Mouse (Mus musculus): ENCODE data around the gene Phc3. TPM values are rescaled to one million over a fixed set of nuclear protein-coding genes. Genes with fewer than 3 reads are reported as not detected.

Gene Phc3
- total RNA-seq, 4 experiments from 2014 or later = 15.4 to 19.3 (median 17.6) TPM

DNA sequence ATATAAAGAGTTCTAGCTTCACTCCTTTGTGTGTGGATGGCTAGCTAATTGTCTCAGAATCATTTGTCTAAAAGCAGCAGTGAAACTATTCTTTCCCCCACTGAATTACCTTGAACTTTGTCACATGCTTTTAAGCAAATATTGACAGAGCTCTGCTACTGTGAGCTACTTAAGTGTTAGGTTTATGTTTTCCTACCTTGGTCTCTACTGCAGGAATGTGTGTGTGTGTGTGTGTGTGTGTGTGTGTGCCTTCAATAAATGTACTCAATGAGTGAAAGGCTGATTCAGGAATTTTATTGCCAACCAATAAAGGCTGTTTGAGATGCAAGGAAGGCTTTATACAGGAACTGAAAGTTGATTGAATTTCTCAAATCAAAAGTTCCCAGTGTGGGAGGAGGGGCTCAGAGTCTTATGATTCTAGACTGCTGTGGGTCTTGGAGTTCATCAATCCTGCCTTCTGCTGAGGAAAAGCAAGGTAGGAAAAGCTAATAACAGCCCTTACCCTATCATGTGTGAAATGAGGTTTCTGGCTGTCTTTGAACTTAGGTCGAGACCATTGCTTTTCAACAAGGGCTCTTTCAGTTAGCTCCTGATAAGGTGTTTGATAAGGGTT is 7.9 kb upstream of the Phc3 start:
- DNase-seq (ENCODE audit: low spot score) = no peak

- peak; percentile 78 for DNase-seq (ENCODE audit: low spot score)
These were observed 6.0 kb upstream of the Phc3 start for GRCm38 (mm10) chr3:30975102-30975754.

DNA sequence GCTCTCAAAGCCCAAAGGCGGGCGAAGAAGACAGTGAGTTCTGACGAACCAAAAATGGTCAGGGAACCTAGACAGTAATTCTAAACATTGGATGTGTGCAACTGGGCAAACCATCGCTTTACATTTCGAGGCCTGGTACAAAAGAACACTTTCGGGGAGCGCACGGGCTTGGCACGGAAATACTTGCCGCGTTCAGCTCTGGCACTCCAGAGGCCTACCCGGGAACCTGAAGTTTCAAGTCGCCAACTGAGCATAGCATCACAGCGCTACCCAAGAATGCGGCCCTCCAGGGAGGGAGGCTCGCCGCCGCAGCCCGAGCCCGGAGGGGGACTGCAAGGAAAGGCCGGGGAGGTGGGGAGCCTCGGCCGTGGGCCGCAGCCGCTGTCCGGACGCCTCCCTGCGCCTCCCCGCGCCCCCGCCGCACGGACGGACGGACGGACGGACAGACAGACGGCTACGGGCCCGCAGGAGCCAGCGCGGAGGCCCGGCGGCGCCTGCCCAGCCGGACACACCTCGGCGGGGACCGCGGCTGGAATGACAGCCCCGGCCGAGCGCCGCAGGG is 603 bp downstream of the Phc3 start:
- peak; percentile 19 for DNase-seq (ENCODE audit: low spot score)

DNA sequence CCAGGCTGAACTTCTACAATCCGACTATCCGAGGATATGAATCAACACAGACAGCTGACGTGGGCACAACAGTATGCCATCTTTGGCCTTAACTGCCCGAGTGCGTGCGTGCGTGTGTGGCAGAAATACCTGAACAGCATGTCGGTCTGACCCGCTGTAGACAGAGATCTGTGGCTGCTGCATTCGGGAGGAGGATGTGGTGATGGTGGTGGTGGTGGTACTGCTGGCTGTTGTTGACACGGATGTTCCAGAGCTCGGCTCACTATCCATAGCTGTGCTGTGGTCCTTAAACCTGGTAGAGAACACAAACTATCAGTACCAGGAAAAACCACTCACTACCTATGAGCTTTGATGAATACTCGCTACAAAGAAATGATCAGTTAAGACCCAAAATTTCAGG is 3.6 kb downstream of the Phc3 start:
- DNase-seq (ENCODE audit: low spot score) = no peak

- no peak for DNase-seq (ENCODE audit: low spot score)
These were observed 5.0 kb downstream of the Phc3 start for GRCm38 (mm10) chr3:30964216-30964615.

GRCm38 (mm10) chr3:30963100-30963499 is 6.1 kb downstream of the Phc3 start:
- no peak for DNase-seq (ENCODE audit: low spot score)

- no peak for DNase-seq (ENCODE audit: low spot score)
These were observed 9.1 kb downstream of the Phc3 start for GRCm38 (mm10) chr3:30959868-30960831.

GRCm38 (mm10) chr3:30958709-30959108 is 10.5 kb downstream of the Phc3 start:
- no peak for DNase-seq (ENCODE audit: low spot score)

GRCm38 (mm10) chr3:30956327-30956726 is 12.9 kb downstream of the Phc3 start:
- no peak for DNase-seq (ENCODE audit: low spot score)

- DNase-seq (ENCODE audit: low spot score) = no peak
These were observed 16.7 kb downstream of the Phc3 start for GRCm38 (mm10) chr3:30952273-30953070.

- no peak for DNase-seq (ENCODE audit: low spot score)
These were observed 17.6 kb downstream of the Phc3 start for GRCm38 (mm10) chr3:30951652-30952051.

DNA sequence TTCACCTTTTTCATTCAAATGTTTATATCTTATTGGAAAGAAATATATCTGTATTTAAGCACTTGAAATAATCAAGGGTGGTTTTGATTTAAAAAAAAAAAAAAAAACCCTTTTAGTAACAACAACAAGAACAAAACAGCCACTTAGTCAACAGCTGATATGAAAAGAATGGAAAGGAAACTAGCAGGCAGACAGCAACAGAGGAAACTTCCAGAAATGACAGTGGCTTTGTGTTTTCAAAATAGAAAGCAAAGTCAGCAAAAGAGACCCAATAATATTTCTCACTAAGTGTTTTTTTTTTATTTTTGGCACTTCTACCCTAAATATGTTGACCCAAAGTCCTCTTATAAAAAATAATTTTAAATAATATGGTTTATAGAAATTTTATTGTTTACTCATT is 34.8 kb downstream of the Phc3 start:
- no peak for DNase-seq (ENCODE audit: low spot score)

DNA sequence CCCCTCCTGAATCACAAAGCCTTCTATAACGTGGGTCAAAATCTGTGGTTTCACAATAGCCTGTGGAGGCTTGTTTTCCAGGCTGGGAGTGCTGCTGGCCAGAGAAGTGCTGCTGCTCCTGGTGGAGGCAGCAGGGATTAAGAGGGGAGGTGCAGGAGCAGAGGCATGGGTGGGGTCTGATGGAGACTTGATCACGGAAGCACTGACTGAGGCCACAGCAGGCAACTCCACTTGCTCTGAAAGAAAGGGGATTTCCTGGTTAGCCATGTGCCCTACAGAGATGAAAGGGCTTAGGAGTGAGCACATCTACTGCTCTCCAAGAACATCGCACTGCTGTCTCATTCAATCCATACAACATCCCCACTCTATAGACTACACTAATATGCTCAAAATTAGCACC is 39.4 kb downstream of the Phc3 start:
- DNase-seq (ENCODE audit: low spot score) = no peak

- DNase-seq (ENCODE audit: low spot score) = no peak
These were observed 41.6 kb downstream of the Phc3 start for GRCm38 (mm10) chr3:30927664-30928063.

GRCm38 (mm10) chr3:30917160-30917559 is 52.1 kb downstream of the Phc3 start:
- DNase-seq (ENCODE audit: low spot score) = no peak

DNA sequence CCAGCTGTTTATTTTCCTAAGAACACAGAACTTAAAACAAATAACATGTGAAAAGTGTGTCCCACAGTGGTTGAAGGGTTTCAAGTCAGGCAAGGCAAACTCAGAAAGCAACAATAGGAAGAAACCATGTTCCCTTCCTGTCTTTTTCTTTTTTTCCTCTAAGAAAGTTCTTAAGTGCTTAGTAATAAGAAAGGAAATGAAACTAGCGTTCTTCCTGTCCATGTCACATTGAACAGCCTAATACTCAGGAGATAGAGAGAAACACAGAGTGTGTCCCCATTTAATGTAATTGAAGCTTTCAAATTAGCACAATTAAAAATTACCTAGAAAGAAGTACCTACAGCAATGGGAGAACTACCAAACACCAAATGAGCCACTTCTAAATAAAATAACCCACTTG is 64.6 kb downstream of the Phc3 start:
- no peak for DNase-seq (ENCODE audit: low spot score)

- no peak for DNase-seq (ENCODE audit: low spot score)
These were observed 69.8 kb downstream of the Phc3 start for GRCm38 (mm10) chr3:30899407-30899806.

DNA sequence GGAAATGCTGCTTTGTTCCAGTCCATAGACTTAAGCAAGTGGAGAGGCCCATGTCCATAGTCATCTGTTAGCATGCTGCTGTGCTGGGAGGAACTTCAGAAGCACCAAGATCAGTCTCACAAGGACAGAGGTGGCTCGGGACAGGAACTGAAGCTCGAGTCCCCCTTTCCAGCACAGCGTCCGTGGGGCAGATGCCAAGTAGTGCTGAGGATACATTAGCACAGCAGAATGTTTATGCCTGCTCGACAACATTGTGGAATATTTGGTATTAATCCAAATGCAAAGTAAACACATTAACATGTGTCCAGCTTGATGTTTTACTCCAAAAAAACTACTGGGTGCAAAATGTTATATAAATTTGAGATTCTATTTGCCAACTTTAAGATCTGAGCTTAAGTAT is 72.5 kb downstream of the Phc3 start:
- no peak for DNase-seq (ENCODE audit: low spot score)

DNA sequence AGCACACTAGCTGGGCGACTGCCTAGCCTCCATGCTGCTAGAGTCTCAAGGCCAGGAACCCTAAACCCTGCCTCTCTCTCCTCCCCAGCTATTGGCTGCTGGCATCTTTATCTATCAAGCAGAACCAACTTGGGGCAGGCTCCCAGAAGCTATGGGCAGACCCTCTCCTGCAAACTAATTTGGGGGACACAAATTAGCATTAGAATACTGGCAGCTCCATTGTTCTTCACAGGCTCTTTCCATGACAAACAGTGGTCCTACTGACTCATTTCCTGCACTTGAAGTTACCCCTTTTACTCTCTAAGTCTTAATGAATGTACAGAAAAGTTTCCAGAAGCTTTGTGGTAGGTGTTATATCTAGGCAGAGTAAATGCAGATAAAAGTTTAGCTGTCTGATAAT is 80.2 kb downstream of the Phc3 start:
- no peak for DNase-seq (ENCODE audit: low spot score)

- DNase-seq (ENCODE audit: low spot score) = no peak
These were observed 81.8 kb downstream of the Phc3 start for GRCm38 (mm10) chr3:30887449-30887848.

DNA sequence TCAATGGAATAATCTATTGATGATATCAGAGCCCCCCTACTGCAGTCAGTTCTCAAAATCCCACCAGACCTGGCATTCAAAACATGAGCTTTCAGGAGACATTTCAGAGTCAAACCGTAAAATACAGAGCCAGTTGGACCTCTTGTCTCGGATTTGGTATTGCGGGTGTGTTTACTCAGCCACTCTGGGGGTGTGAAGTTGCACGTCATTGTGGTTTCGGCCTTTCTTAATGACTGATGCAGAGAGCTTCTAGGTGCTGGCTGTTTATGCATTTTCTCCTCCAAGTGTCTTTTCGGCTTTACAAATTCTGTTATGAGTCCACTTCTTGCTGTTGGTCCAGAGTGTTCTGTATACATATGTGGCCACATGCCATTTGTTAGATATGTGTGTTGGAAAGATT is 92.5 kb downstream of the Phc3 start:
- DNase-seq (ENCODE audit: low spot score) = no peak

All from heart, adult 8-10 months (tissue).